Mouse (Mus musculus) G1E (cell line): Measurements from ENCODE around the gene Zfp316. TPM values are rescaled to one million over a fixed set of nuclear protein-coding genes. Genes with fewer than 3 reads are reported as not detected.
A peak's percentile ranks its signal among the peaks of the same experiment; 100 is the strongest.

Experiments
- ATAC-seq: 2 replicates; pipeline ENCODE4 v1.8.0; 2016; ENCODE audit warnings: mild to moderate bottlenecking; ENCODE audit not compliant: insufficient number of reproducible peaks, poor library complexity, low FRiP score, severe bottlenecking; ENCODE audit errors: extremely low read depth
- DNase-seq: peaks from one replicate; pipeline ENCODE4 v3.0.0; 2012; ENCODE audit warnings: low spot score
- H3K27me3 ChIP-seq: 2 replicates; pipeline ENCODE4 v1.6.1; 2012; ENCODE audit warnings: mild to moderate bottlenecking, low read length, inconsistent platforms; ENCODE audit not compliant: insufficient read depth
- H3K36me3 ChIP-seq: replicated peaks from 2 replicates; pipeline ENCODE3; 2012; ENCODE audit warnings: mild to moderate bottlenecking, inconsistent platforms
- H3K4me1 ChIP-seq: 2 replicates; pipeline ENCODE4 v1.6.1; 2012; ENCODE audit warnings: low read depth, low read length, inconsistent platforms, mixed read lengths; ENCODE audit not compliant: insufficient read depth
- H3K4me3 ChIP-seq: 2 replicates; pipeline ENCODE4 v1.5.1; 2012; ENCODE audit warnings: low read depth, mild to moderate bottlenecking, inconsistent platforms, low read length, moderate library complexity, mixed read lengths
- H3K9me3 ChIP-seq: replicated peaks from 2 replicates; pipeline ENCODE4 v1.6.1; 2012; ENCODE audit warnings: inconsistent platforms
- CTCF ChIP-seq: IDR thresholded peaks from 2 replicates; pipeline ENCODE4 v1.5.1; 2012; ENCODE audit warnings: low read depth, low read length, inconsistent platforms, mixed read lengths
- GATA1 ChIP-seq: IDR thresholded peaks from 2 replicates; pipeline ENCODE4 v1.6.1; 2012; ENCODE audit warnings: borderline replicate concordance, low read length, inconsistent platforms, mixed read lengths
- GATA2 ChIP-seq: IDR thresholded peaks from 2 replicates; pipeline ENCODE4 v1.6.1; 2012; ENCODE audit warnings: low read depth, low read length, inconsistent platforms, borderline replicate concordance
- POLR2AphosphoS5 ChIP-seq: IDR thresholded peaks from 2 replicates; pipeline ENCODE4 v1.6.1; 2012; ENCODE audit warnings: low read depth, low read length, inconsistent platforms; ENCODE audit not compliant: insufficient replicate concordance
- TAL1 ChIP-seq: conservative IDR thresholded peaks from 2 replicates; pipeline ENCODE4 v1.6.1; 2012; ENCODE audit warnings: low read depth, low read length, inconsistent platforms, mixed read lengths
- polyA plus RNA-seq: library from polyadenylated mRNA; stranded (reverse); fragments of >175 nt; gene quantifications from 2 replicates; pipeline ENCODE4 v1.2.3, GENCODE M21; 2012
- total RNA-seq, 2 experiments: library from RNA; stranded (forward) in 1 of 2; stranded (reverse) in 1 of 2; fragments of 200-1000 nt in 1 of 2; fragments of >200 nt in 1 of 2; fragmentation: Nextera tagmentation in 1 of 2; gene quantifications; 2 replicates each; pipeline ENCODE4 v1.2.3; 2014 to 2017

Zfp316 gene
- total and polyA plus RNA-seq, 3 experiments, result 2.4 to 8.2 (median 3.4) TPM

DNA sequence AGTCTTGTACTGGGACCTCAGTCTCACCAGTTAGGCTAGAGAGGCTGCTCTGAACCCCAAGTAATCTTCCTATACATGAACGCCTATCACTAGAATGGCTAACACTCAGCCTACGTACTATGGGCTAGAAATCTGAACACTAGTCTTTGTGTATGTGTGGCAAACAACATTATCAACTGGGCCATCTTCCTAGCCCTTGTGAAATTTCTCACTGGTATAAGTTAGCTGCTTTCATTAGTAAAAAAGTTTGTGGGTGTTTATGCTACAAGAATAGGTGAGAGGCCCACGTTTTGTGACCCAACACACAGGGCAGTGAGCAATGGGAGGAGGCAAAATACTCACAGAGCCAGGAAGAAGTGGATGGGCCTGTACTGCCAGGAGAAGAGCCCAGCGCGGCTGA lies 48.8 kb downstream of the Zfp316 start:
- TF ChIP-seq TAL1 (no peak), GATA1 (no peak), GATA2 (no peak), CTCF (no peak), POLR2AphosphoS5 (no peak)

DNA sequence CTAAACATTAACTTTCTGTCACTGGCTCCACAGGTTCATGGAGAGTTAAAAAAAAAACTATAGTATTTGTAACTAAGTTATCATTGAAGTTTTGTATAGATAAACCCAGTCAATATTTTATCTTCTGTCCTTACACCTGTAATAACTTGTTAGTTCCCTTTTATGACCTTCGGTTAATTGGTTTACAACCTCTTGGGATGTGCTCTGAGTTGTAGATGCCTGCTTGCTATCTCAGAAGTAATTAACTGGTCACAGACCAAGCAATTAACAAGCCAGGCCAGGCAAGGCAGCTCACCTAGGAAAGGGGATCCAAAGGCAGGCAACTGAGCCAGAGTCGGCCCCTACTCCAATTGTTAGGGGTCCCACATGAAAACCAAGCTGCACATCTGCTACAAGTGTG lies 56.0 kb downstream of the Zfp316 start:
- H3K4me1 ChIP-seq, result 0 out of 2 replicates have a peak, but pooled peaks cover 3% of the 10 kb centered on the region
- peaks cover 7% of the 10 kb centered on the region for H3K27me3 ChIP-seq
- H3K9me3 ChIP-seq, result peaks cover 2% of the 10 kb centered on the region
- no peak for TF ChIP-seq GATA1
- no peak for TF ChIP-seq TAL1
- no peak for TF ChIP-seq CTCF
- no peak for TF ChIP-seq POLR2AphosphoS5
- no peak for TF ChIP-seq GATA2
- H3K4me3 ChIP-seq, result no peak overlapping the region
- ATAC-seq (no peak), DNase-seq (no peak)
- H3K36me3 ChIP-seq, result no peaks in the 10 kb centered on the region

More for the DNA sequence above, 48.8 kb downstream of the Zfp316 start:
- Histone ChIP-seq H3K27me3 (peaks cover 19% of the 10 kb centered on the region), H3K9me3 (no peaks in the 10 kb centered on the region), H3K36me3 (no peaks in the 10 kb centered on the region), H3K4me1 (0 out of 2 replicates have a peak, but pooled peaks cover 3% of the 10 kb centered on the region), H3K4me3 (no peak overlapping the region)
- DNase-seq, result no peak
- no peak for ATAC-seq

DNA sequence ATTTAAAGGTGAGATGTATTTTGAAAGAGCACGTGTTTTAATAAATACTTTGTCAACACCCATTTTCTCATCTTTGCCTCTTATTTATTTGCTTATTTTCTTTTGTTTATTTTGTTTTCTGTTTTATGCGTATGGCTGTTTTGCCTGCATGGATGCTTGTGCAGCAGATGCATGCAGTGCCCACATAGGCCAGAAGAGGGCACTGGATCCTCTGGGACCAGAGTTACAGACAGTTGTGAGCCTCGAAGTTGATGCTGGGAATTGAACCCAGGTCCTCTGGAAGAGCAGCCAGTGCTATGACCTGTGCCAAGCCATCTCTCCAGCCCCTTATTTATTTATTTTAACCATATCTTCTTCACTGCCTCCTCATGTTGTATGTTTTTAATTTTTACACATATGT lies 64.8 kb downstream of the Zfp316 start:
- Histone ChIP-seq H3K4me3 (no peak overlapping the region), H3K27me3 (peaks cover 3% of the 10 kb centered on the region), H3K36me3 (no peaks in the 10 kb centered on the region), H3K9me3 (peaks cover 10% of the 10 kb centered on the region), H3K4me1 (no peaks in the 10 kb centered on the region)
- ATAC-seq (no peak), DNase-seq (no peak)
- TF ChIP-seq GATA2, result no peak
- 0 out of 2 replicates have a peak, but pooled peaks have one; percentile 4 for TF ChIP-seq CTCF
- no peak for TF ChIP-seq POLR2AphosphoS5
- TF ChIP-seq GATA1, result no peak

Other genes with a start within 250 kb of the Zfp316 start
- 87.4 and 89.5 TPM in 2 replicates for gene Rnf216, start 157.0 kb downstream of the Zfp316 start, total RNA-seq (2014; fragmentation: Nextera tagmentation)
- 41.9 and 54.9 TPM in 2 replicates for gene Rnf216, start 157.0 kb downstream of the Zfp316 start, total RNA-seq (2017)
- 35.3 and 35.5 TPM in 2 replicates for gene Rnf216, start 157.0 kb downstream of the Zfp316 start, polyA plus RNA-seq
- gene Olfr718-ps1, start 122.4 kb downstream of the Zfp316 start, total RNA-seq (2014; fragmentation: Nextera tagmentation), result 0.23 TPM in 1 of 2 replicates, not detected in the other
- gene Olfr718-ps1, start 122.4 kb downstream of the Zfp316 start, total RNA-seq (2017), result 0.12 and 0.16 TPM in 2 replicates
- not detected in 2 replicates for gene Olfr718-ps1, start 122.4 kb downstream of the Zfp316 start, polyA plus RNA-seq
- gene Rbak, start 89.2 kb downstream of the Zfp316 start, total RNA-seq (2014; fragmentation: Nextera tagmentation), result 21.4 and 26.6 TPM in 2 replicates
- 19.8 and 21.5 TPM in 2 replicates for gene Rbak, start 89.2 kb downstream of the Zfp316 start, total RNA-seq (2017)
- 3.0 TPM in 2 replicates for gene Rbak, start 89.2 kb downstream of the Zfp316 start, polyA plus RNA-seq
- gene Spdye4b, start 89.0 kb downstream of the Zfp316 start, total RNA-seq (2014; fragmentation: Nextera tagmentation), result 0.53 TPM in 1 of 2 replicates, not detected in the other
- gene Spdye4b, start 89.0 kb downstream of the Zfp316 start, total RNA-seq (2017), result 0.05 and 0.17 TPM in 2 replicates
- not detected in 2 replicates for gene Spdye4b, start 89.0 kb downstream of the Zfp316 start, polyA plus RNA-seq
- gene Spdye4a, start 43.1 kb downstream of the Zfp316 start, total RNA-seq (2014; fragmentation: Nextera tagmentation), result not detected in 2 replicates
- gene Spdye4a, start 43.1 kb downstream of the Zfp316 start, total RNA-seq (2017), result not detected in 2 replicates
- not detected in 2 replicates for gene Spdye4a, start 43.1 kb downstream of the Zfp316 start, polyA plus RNA-seq
- gene Zfp12, start 34.9 kb downstream of the Zfp316 start, total RNA-seq (2014; fragmentation: Nextera tagmentation), result 16.7 and 21.4 TPM in 2 replicates
- gene Zfp12, start 34.9 kb downstream of the Zfp316 start, total RNA-seq (2017), result 22.1 and 22.3 TPM in 2 replicates
- 3.9 and 4.2 TPM in 2 replicates for gene Zfp12, start 34.9 kb downstream of the Zfp316 start, polyA plus RNA-seq
- gene Zfp853, start 23.6 kb upstream of the Zfp316 start, total RNA-seq (2014; fragmentation: Nextera tagmentation), result 0.63 TPM in 1 of 2 replicates, not detected in the other
- 0.06 and 0.11 TPM in 2 replicates for gene Zfp853, start 23.6 kb upstream of the Zfp316 start, total RNA-seq (2017)
- 0.03 and 0.10 TPM in 2 replicates for gene Zfp853, start 23.6 kb upstream of the Zfp316 start, polyA plus RNA-seq
- gene E130309D02Rik, start 45.3 kb upstream of the Zfp316 start, total RNA-seq (2014; fragmentation: Nextera tagmentation), result 75.0 and 91.2 TPM in 2 replicates
- 18.0 and 19.4 TPM in 2 replicates for gene E130309D02Rik, start 45.3 kb upstream of the Zfp316 start, total RNA-seq (2017)
- gene E130309D02Rik, start 45.3 kb upstream of the Zfp316 start, polyA plus RNA-seq, result 134 and 163 TPM in 2 replicates
- gene Zdhhc4, start 59.2 kb upstream of the Zfp316 start, total RNA-seq (2014; fragmentation: Nextera tagmentation), result 53.5 and 75.9 TPM in 2 replicates
- gene Zdhhc4, start 59.2 kb upstream of the Zfp316 start, total RNA-seq (2017), result 45.6 and 45.8 TPM in 2 replicates
- 47.5 and 68.7 TPM in 2 replicates for gene Zdhhc4, start 59.2 kb upstream of the Zfp316 start, polyA plus RNA-seq
- not detected in 2 replicates for gene Grid2ip, start 87.3 kb upstream of the Zfp316 start, total RNA-seq (2014; fragmentation: Nextera tagmentation)
- gene Grid2ip, start 87.3 kb upstream of the Zfp316 start, total RNA-seq (2017), result 0.05 TPM in 1 of 2 replicates, not detected in the other
- gene Grid2ip, start 87.3 kb upstream of the Zfp316 start, polyA plus RNA-seq, result 0.02 TPM in 1 of 2 replicates, not detected in the other
- gene Kdelr2, start 133.8 kb upstream of the Zfp316 start, total RNA-seq (2014; fragmentation: Nextera tagmentation), result 55.7 and 59.7 TPM in 2 replicates
- gene Kdelr2, start 133.8 kb upstream of the Zfp316 start, total RNA-seq (2017), result 75.3 and 95.5 TPM in 2 replicates
- gene Kdelr2, start 133.8 kb upstream of the Zfp316 start, polyA plus RNA-seq, result 43.7 and 44.6 TPM in 2 replicates
- gene Daglb, start 194.6 kb upstream of the Zfp316 start, total RNA-seq (2014; fragmentation: Nextera tagmentation), result 19.4 and 29.9 TPM in 2 replicates
- gene Daglb, start 194.6 kb upstream of the Zfp316 start, total RNA-seq (2017), result 14.1 and 14.4 TPM in 2 replicates
- 6.1 and 9.0 TPM in 2 replicates for gene Daglb, start 194.6 kb upstream of the Zfp316 start, polyA plus RNA-seq